Mouse (Mus musculus) c-Kit-positive CD71-positive TER-119-positive erythroid progenitor cells, embryonic 14.5 days (primary cell): ENCODE measurements at regions not wholly inside any gene's neighbourhood (a gene's known extent, or its start where the extent isn't known, plus 50 kb on each side); places are given as distances from the start of the nearest gene placed in this dataset.

ENCODE experiments used
- DNase-seq: peaks from one replicate; pipeline ENCODE4 v3.0.0-alpha.2; 2013; ENCODE audit warnings: low spot score

DNA sequence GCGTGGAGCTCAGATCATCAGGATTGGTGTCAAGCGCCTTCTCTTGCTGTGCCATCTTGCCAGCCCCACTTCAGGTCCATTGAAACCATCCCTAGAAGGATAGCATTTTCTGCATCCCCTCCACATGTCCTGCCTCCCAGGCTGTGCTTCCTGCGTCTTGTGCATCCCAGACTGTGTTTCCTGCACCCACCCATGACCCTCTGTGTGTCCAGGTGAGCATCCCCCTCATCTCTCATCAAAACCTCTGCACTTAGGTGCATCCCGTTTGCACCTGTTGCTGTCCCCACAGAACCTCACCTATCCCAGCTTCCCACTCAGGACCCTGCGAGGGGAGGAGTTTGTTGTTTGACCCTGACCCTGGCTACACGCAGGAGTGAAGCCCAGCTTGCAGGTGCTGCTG, 251.8 kb upstream of the Kcnab2 start:
- DNase-seq: no peak

DNA sequence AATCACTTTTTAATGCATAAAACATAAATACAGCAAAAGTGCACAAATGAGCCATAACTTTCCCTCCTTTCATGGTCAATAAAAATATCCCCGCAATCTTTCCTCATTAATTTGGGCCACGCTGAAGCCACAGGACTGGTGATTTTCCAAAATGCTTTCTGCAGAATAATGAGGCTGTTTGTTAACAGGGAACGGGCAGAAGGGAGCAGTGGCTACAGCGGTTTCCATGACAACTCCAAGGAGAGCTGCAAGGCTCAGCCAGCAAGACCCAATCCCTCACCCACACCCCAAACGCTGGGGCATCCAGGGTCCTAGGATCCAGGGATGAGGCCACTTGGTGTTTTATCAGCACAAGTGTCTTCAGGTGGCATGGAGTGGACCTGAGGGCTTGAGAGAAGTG, 248.2 kb upstream of the Kcnab2 start:
- no peak for DNase-seq

DNA sequence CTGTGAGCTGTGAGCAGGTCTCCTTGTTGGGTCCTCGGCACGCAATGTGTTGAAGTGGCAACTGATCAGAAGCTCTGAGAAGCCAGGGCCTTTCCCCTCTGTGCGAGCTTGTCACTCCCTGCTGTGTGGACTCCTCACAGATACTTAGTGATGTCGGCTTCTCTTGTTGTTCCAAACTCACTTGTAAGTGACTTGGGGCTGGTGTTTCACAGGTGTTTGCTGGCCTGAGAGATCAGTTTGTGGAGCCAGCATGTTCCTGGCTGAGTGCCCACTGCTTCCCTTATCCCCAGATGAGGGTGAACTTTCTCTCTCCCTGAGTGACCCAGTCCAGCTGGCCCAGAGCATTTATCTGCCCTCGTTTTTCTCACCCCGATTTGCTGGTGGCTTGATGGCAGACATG, 247.8 kb upstream of the Kcnab2 start:
- DNase-seq: no peak

DNA sequence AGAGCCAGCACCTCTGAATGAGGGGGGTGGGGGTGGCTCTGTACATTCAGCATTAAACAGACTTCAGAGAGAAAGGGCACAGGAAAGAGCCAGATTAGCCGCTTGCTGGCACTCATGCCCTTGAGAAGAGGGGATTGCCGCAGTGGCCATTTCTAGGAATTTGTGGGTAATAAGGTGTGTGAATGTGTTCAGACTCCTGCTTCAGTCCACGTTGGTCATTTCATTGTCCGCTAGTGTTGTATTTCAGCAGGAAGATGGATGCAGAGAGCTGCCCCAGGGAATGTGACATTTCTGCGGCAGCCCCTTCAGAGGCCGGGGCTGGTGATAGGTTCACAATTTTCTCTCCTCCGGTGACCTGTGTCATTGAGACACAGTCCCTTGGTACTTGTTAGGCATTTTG, 247.1 kb upstream of the Kcnab2 start:
- DNase-seq: no peak

GRCm38 (mm10) chr4:152724026-152724425, 246.4 kb upstream of the Kcnab2 start:
- no peak for DNase-seq

DNA sequence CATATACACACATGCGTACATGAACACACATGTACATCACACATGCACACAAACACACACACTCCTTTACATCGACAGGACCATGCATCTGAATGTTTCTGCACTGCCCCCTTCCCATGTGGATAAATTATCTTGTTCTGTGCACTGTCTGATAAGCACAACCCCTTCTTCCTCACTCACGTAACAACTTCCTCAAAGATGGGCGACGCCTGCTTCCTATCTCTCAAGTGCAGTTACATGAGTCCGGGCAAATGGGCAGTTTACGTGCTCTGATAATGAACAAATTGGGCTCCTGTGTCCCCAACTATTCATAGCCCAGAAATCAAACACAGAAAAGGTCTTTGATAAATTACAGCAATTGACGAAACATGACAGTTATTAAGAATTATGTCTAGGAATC, 242.9 kb upstream of the Kcnab2 start:
- no peak for DNase-seq

GRCm38 (mm10) chr4:152719416-152720127, 241.9 kb upstream of the Kcnab2 start:
- DNase-seq: no peak

DNA sequence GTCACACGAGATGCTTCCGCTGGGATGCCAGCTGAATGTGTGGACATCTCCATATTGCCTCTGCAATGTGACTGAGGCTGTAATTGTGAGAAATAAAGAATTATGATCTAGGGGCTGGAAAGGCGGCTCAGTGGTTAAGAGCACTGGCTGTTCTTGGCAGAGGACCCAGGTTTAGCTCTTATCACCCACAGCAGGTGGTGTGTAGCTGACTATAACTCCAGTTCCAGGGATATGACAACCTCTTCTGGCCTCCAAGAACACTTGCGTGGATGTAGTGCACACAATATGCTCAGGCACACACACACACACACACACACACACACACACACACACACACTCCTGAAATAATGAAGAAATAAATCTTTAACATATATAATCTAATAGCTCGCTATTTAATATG, 232.7 kb upstream of the Kcnab2 start:
- DNase-seq: no peak

DNA sequence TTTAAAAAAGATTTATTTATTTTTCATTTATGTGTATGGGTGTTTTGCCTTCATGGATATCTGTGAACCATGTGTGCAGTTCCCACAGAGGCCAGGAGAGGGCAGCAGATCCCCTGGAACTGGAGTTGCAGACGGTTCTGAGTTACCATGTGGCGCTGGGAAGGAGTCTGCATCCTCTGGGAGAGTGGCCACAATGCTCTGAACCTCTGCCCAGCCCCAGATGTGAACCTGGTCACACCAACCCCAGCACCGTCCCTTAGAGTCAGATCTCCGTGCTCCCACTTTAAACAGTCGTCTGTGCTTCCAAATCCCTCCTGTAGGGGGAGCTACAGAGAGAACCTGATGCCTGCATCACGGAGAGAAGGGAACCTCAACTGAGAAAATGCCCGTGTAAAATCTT, 222.5 kb upstream of the Kcnab2 start:
- DNase-seq: no peak

- no peak for DNase-seq
Measured at GRCm38 (mm10) chr4:152697247-152697960, 219.7 kb upstream of the Kcnab2 start.

DNA sequence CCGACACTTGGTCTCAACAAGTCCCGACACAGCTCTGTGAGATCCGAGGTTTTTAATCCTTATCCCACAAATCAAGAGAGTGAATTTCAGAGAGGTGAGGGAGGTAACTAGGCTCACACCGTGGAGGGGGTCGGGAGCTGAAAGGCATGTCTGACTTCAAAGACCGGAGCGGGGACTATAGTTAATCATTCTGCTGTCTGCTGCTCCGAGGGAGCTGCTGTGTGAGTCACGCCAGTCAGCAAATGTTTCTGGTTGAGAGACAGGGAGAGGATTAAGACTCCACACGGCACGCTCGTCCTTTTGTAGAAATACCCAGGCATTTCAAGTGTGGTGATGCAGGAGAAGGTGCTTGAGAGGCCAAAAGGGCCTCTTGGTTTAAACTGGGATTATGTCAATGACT, 214.1 kb upstream of the Kcnab2 start:
- no peak for DNase-seq

DNA sequence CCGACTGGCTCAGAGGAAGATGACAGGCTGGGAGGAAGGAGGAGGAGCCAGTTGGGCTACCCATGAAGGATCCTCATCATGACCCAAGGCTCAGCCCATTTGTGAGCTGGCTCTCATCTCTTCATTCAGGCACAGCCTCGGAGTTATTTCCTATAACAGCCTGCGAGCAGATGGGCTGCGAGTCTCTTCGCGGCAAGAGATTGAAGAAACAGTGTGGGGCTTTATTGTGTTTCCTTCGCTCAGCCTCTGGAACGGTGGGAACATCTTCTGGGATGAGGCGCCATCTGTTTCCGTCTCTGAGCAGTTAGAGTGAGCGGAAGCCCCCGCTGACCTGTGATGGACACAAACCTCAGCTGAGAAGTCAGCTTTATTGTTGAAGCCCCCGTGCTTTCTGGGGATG, 213.6 kb upstream of the Kcnab2 start:
- DNase-seq: no peak

- no peak for DNase-seq
Measured at GRCm38 (mm10) chr4:152690766-152691165, 213.1 kb upstream of the Kcnab2 start.

- DNase-seq: no peak
Measured at GRCm38 (mm10) chr4:152689831-152690230, 212.2 kb upstream of the Kcnab2 start.

GRCm38 (mm10) chr4:152686509-152687081, 208.9 kb upstream of the Kcnab2 start:
- DNase-seq: no peak

DNA sequence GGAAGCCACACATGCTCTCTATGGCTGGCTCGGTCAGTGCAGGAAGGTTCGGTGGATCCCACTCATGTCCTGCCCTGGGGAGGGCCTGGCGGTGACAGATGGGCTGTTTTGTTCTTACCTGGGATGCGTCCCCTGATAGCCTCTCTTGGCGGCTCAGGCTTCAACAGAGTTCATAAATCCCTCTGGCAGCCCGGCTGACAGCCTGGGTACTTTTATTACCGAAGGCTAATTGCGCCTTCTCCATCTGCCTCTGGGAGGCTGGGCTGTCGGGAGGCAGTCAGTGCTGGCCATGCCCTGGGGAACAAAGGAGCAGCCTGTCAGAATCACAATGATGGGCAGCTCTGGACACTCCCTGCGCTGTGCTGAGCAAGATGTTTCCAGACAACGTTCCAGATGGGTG, 196.5 kb upstream of the Kcnab2 start:
- no peak for DNase-seq

DNA sequence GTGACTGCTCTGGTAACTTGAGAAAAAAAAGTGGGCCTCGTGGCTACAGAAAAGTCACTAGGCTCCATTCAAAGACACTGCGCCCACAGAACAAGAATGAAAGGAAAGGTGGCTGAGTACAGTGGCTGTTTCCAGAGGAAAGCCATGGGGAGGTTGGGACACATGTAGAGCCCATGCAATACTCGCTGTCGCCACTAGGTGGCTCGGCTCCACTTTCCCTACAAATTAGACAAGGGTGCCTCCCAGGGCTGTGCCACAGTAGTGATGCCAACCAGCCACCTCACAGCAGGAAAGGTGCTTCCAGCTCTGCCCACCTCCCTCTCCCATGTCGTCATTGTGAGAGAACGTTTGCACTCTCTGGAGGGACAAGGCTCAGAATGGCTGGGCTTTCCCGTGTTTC, 185.8 kb upstream of the Kcnab2 start:
- peak; percentile 17 for DNase-seq

DNA sequence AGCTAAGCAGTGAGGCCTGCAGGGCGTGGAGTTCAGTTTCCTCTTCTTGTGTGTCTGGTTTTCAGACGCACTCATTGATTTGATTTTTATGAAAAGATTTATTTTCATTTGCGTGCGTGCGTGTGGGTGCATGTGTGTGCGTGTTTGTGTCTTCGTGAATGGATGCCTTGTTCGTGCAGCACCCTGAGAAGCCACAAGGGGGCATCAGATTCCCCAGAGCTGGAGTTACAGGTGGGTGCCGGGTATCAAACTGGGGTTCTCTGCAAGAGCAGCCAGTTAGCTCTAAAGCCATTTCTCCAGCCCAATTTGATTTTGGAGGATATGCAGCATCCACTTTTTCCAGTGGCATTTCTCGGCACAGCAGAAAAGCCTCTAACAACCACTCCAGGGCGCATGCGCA, 185.4 kb upstream of the Kcnab2 start:
- no peak for DNase-seq

- DNase-seq: no peak
Measured at GRCm38 (mm10) chr4:152662439-152662838, 184.8 kb upstream of the Kcnab2 start.

DNA sequence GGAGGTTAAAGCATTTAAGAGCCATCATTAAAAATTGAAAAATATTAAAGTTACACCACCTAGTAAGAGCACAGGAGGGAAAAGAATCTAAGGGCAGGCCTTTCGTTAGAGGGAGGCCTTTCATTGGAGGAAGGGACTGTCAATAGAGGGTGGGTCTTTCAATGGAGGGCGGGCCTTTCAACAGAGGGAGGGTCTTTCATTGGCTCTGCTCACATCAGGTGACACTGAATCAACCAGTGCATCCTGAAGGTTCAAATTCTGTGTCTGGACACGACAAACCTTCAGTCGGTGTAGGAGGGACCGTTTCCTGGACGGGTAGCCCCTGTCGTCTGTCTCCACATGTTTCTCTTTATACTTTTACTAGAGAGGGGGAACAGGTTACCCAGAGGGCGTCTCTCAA, 172.5 kb upstream of the Kcnab2 start:
- no peak for DNase-seq

- no peak for DNase-seq
Measured at GRCm38 (mm10) chr4:152647620-152648019, 169.9 kb upstream of the Kcnab2 start.

DNA sequence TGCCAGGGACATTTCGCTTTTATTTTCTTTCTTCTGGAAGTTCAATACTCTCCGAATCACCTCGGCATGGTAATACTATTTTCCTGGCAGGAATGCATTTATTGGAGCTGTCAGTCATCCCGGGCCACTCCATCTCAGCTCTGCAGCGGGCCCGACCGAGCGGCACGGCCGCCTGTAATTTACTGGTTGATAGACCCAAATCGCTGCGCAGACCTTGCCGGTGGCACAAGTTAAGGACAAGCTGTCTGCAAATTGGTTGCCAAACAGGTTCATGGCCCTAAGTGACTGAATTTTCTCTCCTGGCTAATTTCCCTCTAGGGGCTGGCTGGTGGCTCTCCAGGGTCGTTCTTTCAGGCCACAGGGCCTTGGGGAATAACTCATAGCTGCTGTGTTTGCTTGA, 169.4 kb upstream of the Kcnab2 start:
- DNase-seq: no peak

GRCm38 (mm10) chr4:152637088-152637487, 159.4 kb upstream of the Kcnab2 start:
- DNase-seq: no peak

DNA sequence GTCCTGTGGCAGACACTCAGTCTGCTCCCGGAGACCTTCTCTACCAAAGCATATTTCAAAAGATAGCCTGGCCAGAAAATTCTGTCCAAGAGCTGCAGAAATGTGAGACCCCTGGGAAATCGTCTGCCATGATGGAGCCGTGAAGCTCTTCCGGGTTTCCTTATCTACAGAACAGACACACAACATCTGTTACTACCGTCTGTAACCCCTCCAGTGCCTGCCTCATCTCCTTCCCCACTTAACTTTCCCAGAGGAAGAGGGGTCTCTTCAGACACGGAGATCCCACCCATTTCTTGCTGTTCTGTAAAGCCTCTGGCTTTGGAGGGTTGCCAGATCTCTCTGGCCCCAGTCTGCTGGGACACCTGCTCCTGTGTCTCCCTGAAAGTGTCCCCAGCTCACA, 156.2 kb upstream of the Kcnab2 start:
- no peak for DNase-seq
